ENCODE assay signal across 15 mouse cellular contexts in genomic region chr10:3408036-3408661, GRCm38 (mm10). TPM values are rescaled to one million over a fixed set of nuclear protein-coding genes. Genes with fewer than 3 reads are reported as not detected.
A peak's percentile ranks its signal among the peaks of the same experiment; 100 is the strongest.
DNase-seq lines count a peak whose midpoint lies in the region; ATAC-seq and TF ChIP-seq lines count a peak whose summit lies in the region.
"Had no signal": no experiment of that assay in that cellular context is flagged by ENCODE, and none has a peak within 500 bp of the region (broad histone marks: within the 10 kb centered on the region; RNA-seq: fewer than 3 reads in every experiment).

No protein-coding gene starts in this region.

- H3K4me1 ChIP-seq in intestine, embryonic 15.5 days (replicated peaks): no peaks in the 10 kb centered on the region
- H3K4me1 ChIP-seq in intestine, postnatal 0 days (replicated peaks; ENCODE audit: control insufficient read depth, insufficient read depth, low read length): no peaks in the 10 kb centered on the region
- no peaks in the 10 kb centered on the region for H3K4me1 ChIP-seq in intestine, embryonic 16.5 days (ENCODE audit: control insufficient read depth, insufficient read depth, low read length)
- H3K4me1 ChIP-seq: megakaryocyte, embryonic 14.5 days had no signal

- no peaks in the 10 kb centered on the region for H3K36me3 ChIP-seq in intestine, embryonic 15.5 days
- no peaks in the 10 kb centered on the region for H3K36me3 ChIP-seq in intestine, postnatal 0 days (ENCODE audit: control insufficient read depth, insufficient read depth)
- no peaks in the 10 kb centered on the region for H3K36me3 ChIP-seq in intestine, embryonic 16.5 days (ENCODE audit: control insufficient read depth, insufficient read depth, low read length)
- H3K36me3 ChIP-seq: G1E had no signal

- no peak overlapping the region for H3K27ac ChIP-seq in intestine, embryonic 15.5 days
- H3K27ac ChIP-seq in intestine, postnatal 0 days (ENCODE audit: low read depth, low read length): no peak overlapping the region
- no peak overlapping the region for H3K27ac ChIP-seq in intestine, embryonic 16.5 days (ENCODE audit: low read length)
- H3K27ac ChIP-seq: layer of hippocampus, adult 2 months; liver, embryonic 14.5 days had no signal

- 65% methylated on average over 6 of the region's 6 CpGs for WGBS in intestine, embryonic 15.5 days
- 59% methylated on average over 6 of the region's 6 CpGs for WGBS in intestine, postnatal 0 days
- WGBS in intestine, embryonic 16.5 days: 73% methylated on average over 6 of the region's 6 CpGs

- no peaks in the 10 kb centered on the region for H3K9me3 ChIP-seq in intestine, embryonic 15.5 days
- no peaks in the 10 kb centered on the region for H3K9me3 ChIP-seq in intestine, postnatal 0 days (ENCODE audit: control insufficient read depth)
- H3K9me3 ChIP-seq in intestine, embryonic 16.5 days (ENCODE audit: control insufficient read depth, low read length): no peaks in the 10 kb centered on the region
- H3K9me3 ChIP-seq: G1E had no signal

- TF ChIP-seq CTCF in intestine, postnatal 0 days (IDR thresholded peaks at IDR 0.05; ENCODE audit: low read depth): no peak

- no peak overlapping the region for H3K4me3 ChIP-seq in intestine, embryonic 15.5 days (replicated peaks)
- no peak overlapping the region for H3K4me3 ChIP-seq in intestine, postnatal 0 days (ENCODE audit: low read depth, low read length)
- H3K4me3 ChIP-seq in intestine, embryonic 16.5 days (ENCODE audit: low read length): no peak overlapping the region
- H3K4me3 ChIP-seq: layer of hippocampus, adult 2 months; megakaryocyte, embryonic 14.5 days had no signal

- H3K4me2 ChIP-seq in intestine, embryonic 15.5 days (replicated peaks): no peak overlapping the region
- H3K4me2 ChIP-seq in intestine, postnatal 0 days (replicated peaks; ENCODE audit: low read depth): no peak overlapping the region
- H3K4me2 ChIP-seq in intestine, embryonic 16.5 days (ENCODE audit: low read depth, low read length): no peak overlapping the region

- DNase-seq in cerebellum, postnatal 10 days: peak; percentile 55 to 56
- DNase-seq in cerebellum, adult 9-11 months: no peak
- DNase-seq in lung, postnatal 36 days: peak; percentile 71
- DNase-seq in cerebellum, adult 9-10 months: no peak
- DNase-seq: B cell, adult 2 months; heart, postnatal 10 days; thymus, postnatal 36 days had no signal

- H3K9ac ChIP-seq in intestine, embryonic 15.5 days: no peak overlapping the region
- H3K9ac ChIP-seq in intestine, postnatal 0 days (ENCODE audit: low read depth, low read length): no peak overlapping the region
- H3K9ac ChIP-seq in intestine, embryonic 16.5 days (ENCODE audit: low read depth, low read length): no peak overlapping the region
- H3K9ac ChIP-seq: liver, embryonic 14.5 days had no signal

- ATAC-seq in intestine, embryonic 15.5 days: peak; percentile 53; the same call in 1 of the 2 replicates
- no peak for ATAC-seq in intestine, postnatal 0 days
- ATAC-seq in intestine, embryonic 16.5 days: peak; percentile 77
- no peak for ATAC-seq in frontal cortex, adult (ENCODE audit: low TSS enrichment)

- H3K27me3 ChIP-seq in intestine, embryonic 15.5 days (replicated peaks): no peaks in the 10 kb centered on the region
- H3K27me3 ChIP-seq in intestine, postnatal 0 days (replicated peaks; ENCODE audit: control insufficient read depth, insufficient read depth, low read length): no peaks in the 10 kb centered on the region
- H3K27me3 ChIP-seq in intestine, embryonic 16.5 days (replicated peaks; ENCODE audit: control insufficient read depth, insufficient read depth, low read length): no peaks in the 10 kb centered on the region
- H3K27me3 ChIP-seq: megakaryocyte, embryonic 14.5 days had no signal

RNA-seq across cellular contexts. Expression of gene Ppp1r14c, which starts 42.3 kb away (rescaled TPM):
- polyA plus RNA-seq in intestine, embryonic 15.5 days (2015; fragmentation: Nextera tagmentation; extraction: Ambion mirVana): 1.8 and 2.4 TPM in 2 replicates
- 1.4 and 2.3 TPM in 2 replicates for polyA plus RNA-seq in intestine, postnatal 0 days (2015; fragmentation: Nextera tagmentation; extraction: Ambion mirVana)
- 1.7 and 2.0 TPM in 2 replicates for polyA plus RNA-seq in intestine, embryonic 16.5 days (2015; fragmentation: Nextera tagmentation; extraction: Ambion mirVana)
- polyA plus RNA-seq: G1E had no signal

Comparison
In these comparisons a context has a peak if more than half of its experiments do, and no peak if none do; other contexts are left out.
1. DNase-seq: peak in cerebellum, postnatal 10 days (2 of 2) and lung, postnatal 36 days (single experiment); none in cerebellum, adult 9-11 months (single experiment) and cerebellum, adult 9-10 months (single experiment).
2. ATAC-seq: peak in intestine, embryonic 15.5 days (single experiment) and intestine, embryonic 16.5 days (single experiment); none in intestine, postnatal 0 days (single experiment) and frontal cortex, adult (single experiment).